Mouse (Mus musculus): Measurements from ENCODE around the gene Aim2.

Aim2 gene

DNA sequence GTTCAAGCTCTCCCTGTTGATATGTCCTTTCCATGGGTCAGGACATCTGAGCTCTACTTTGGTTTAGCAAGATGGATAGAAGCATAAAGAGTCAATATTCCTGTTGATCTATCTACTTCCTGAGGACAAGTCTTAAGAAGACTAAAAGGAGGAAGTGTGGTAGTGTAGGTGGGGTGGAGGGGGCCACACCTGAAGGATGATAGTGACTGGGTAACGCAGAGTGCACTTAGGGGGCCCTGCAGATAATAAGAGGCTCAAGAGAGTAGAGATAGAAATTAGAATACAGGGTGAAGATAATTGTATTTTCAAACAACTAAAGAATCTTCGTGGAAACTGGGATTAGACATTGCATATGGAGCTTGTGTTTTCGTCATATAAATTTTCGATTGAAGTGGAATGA, 5.6 kb upstream of the Aim2 start:
- DNase-seq (ENCODE audit: low read depth, low spot score) = no peak

DNA sequence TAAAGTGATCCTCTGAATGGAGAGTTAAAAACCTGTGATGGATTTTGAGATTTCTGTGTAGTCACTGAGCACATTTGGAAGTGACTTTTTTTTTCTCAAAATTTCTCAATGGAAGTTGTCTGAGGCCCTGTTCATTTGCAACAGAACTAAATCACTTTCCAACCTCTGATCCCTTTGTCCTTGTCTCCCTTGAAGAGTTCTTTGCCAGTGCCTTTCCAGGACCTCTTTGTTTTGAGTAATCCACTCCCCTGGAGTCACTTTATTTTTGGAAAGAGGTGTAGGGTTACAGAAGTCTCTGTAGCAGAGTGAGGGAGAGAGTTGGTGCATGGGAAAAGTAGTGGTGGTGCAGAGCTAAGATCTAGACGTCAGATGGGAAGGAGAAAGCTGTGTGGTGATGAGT, 2.2 kb upstream of the Aim2 start:
- DNase-seq (ENCODE audit: low read depth, low spot score) = no peak

DNA sequence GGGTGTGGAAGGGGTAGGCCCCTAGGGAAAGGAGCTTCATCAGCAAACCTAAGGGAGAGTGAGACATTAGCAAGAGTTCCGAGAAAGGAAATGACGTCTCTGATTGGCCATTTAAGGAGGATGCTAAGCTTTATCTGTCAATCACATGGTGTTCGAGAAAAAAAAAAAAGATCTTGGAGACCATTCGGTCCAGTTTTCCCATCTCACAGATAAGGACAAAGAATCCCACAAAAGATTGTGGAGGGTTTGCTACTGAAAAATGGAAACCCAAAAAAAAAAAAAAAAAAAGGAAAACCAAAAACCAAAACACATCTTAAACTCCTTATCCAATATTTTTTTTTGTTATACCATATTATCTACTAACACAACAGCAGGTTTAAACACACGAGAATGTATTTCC, 1.5 kb upstream of the Aim2 start:
- no peak for DNase-seq (ENCODE audit: low read depth, low spot score)

GRCm38 (mm10) chr1:173349946-173350345, 733 bp upstream of the Aim2 start:
- DNase-seq (ENCODE audit: low read depth, low spot score) = peak; percentile 89

GRCm38 (mm10) chr1:173355107-173355846, 4.6 kb downstream of the Aim2 start:
- DNase-seq (ENCODE audit: low read depth, low spot score) = no peak

- DNase-seq (ENCODE audit: low read depth, low spot score) = no peak
Observed at GRCm38 (mm10) chr1:173356699-173357098, 6.0 kb downstream of the Aim2 start.

DNA sequence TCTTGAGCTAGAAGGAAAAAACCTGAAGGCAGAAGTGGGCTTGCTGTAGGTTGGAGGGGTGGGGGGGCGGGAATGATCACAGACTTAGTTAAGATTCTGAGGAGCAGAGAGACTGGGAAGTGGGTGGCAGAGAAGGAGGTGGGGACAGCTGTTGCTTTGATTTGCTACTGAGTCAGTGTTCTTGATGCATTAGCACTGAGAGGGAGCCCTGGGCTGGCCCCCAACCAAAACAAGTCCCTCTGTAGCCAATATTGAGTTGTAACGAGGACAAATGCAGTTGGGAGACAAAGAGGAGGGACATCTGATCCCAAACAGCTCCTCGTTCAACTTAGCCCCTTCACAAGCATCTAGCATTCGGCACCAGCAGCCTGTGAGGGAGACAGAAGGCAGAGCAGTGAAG, 7.1 kb downstream of the Aim2 start:
- no peak for DNase-seq (ENCODE audit: low read depth, low spot score)

- no peak for DNase-seq (ENCODE audit: low read depth, low spot score)
Observed at GRCm38 (mm10) chr1:173359590-173360290, 9.1 kb downstream of the Aim2 start.

DNA sequence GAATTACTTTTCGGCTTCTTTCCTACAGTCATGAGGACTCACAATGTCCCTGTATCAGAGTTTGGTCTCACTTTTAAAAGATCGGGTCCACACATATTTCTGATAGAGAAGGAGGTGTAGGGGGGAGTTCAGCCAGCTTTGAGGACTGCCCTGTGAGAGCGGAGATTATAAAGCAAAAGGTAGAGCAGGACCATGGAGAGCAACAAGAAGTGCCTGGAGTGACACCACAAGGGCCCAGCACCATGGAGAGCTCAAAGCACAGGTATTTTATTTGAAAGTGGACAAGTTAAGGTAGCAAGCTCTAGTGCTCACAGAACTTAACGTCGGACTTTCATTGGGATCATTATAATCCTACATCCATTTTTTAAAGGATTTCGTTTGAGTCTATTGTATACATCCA, 11.0 kb downstream of the Aim2 start:
- DNase-seq (ENCODE audit: low read depth, low spot score) = peak; percentile 85

- DNase-seq (ENCODE audit: low read depth, low spot score) = no peak
Observed at GRCm38 (mm10) chr1:173363436-173363835, 12.8 kb downstream of the Aim2 start.

DNA sequence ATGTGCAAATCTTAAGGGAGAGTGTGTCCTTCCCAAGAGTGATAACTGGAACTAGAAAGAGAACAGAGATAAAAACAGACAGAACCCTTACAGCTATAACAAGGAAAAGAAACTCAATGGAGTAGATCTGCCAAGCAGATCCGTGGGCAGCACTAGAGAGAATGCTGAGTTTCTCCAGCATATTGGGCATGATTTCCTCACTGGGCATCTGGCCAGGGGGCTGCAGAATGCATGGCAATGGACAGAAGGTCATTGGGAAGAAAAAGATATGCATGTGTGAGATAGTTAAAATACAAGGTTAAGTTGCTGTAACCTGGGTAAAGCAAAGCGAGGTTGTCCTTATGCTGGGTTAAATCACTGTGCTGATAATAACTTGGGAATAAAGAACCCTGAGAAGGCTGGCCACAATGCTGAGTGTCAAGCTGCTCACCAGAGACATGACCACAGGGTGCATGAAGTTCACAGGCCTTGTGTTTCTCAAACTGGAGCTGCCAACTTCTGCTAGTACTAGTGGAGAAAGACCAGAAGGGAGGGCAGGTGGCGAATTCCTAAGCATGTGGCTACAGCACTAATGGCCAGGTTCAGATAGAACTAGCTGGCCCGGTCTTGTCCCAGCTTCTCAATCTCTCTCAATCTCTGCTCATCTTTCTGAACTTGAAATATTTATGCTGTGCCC, 13.6 kb downstream of the Aim2 start:
- no peak for DNase-seq (ENCODE audit: low read depth, low spot score)

DNA sequence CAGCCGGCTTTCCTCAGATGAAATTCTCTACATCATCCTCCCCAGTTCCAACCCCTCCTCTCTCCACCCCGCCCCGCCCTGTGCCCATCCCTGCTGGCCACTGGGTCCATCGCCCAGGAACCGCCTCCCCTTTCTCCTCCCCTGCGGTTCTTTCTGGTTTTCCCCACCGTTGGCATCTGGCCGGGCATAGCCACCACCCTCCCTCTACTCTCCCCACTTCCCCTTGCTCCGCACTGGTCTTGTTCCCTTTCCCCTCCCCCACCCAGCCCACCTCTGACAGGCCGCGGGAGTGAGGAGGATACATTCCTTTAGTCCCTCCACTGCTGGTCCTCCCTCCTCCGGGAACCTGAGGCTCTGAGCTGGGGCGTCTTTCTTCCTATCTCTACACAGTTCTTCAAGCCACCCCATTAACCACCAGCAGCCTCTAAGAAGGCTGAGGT, 15.3 kb downstream of the Aim2 start:
- no peak for DNase-seq (ENCODE audit: low read depth, low spot score)

DNA sequence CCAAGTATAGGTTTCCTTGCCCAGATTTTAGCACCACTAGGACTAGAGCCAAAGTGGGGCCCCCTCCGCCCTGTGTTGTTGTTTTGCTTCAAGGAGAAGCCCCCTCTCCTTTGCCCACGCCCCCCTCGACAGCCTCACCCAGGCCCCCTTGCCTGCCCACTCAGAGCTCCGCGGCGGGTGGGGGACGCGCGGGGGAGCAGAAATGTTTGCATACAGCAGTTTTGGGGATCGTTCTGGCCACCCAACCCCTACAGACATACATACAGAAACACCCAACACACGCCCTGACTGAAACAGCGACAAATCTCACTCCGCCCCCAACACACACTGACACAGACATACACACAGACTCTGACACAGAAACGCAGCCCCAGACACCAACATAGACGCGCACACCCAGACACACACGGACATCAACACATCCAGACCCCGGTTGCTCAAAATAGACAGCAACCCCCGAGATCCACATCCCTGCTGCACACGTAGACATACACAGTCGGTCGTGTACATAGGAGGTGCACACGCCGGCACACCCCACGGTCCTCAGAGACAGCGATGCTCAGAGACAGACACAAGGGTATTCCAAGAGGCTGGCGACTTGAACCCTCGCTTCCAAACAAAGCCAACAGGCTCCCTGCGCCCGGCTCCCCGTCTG, 16.1 kb downstream of the Aim2 start:
- no peak for DNase-seq (ENCODE audit: low read depth, low spot score)

GRCm38 (mm10) chr1:173367356-173368046, 16.8 kb downstream of the Aim2 start, which contains the start of gene Cadm3:
Gene Cadm3 (minus strand): TSS chr1:173367695.
- DNase-seq (ENCODE audit: low read depth, low spot score) = no peak

DNA sequence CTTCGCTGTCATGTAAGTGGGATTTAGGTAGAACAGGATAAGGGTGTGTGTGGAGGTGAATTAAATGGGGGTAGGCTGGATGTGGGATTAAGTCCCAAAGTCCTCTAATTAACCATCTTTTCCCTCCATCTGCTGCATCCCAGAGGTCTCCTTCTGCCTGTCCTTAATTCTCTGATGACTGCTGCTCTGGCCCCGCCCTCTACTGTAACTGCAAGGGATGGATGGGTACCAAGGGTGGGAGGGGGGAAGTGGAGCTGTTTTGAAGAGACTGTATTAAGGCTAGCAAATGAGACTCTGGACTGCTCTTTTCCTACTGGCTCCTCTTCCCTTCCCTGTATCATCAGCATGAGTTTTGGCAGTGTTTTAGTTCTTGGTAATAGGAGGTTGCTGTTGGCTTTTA, 18.9 kb downstream of the Aim2 start:
- DNase-seq (ENCODE audit: low read depth, low spot score) = no peak

- no peak for DNase-seq (ENCODE audit: low read depth, low spot score)
Observed at GRCm38 (mm10) chr1:173370456-173370855, 19.8 kb downstream of the Aim2 start.

DNA sequence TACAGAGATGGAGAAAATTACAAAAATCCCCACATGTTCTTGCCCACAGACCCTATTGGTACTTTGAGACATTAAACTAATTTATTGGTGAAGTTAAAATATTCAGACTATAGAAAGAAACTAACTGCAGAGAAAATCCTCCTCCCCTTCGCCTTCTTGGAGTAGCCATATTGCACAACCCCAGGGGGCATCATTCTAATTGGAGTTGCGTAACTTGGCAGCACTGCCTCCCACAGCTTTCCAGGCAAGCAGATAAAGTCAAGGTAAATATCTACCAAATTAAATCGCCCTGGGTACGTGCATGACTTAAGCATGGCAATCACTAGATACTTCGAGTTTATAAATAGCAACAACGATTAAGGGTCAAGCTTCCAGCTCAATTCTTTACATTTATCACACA, 20.9 kb downstream of the Aim2 start:
- DNase-seq (ENCODE audit: low read depth, low spot score) = no peak

DNA sequence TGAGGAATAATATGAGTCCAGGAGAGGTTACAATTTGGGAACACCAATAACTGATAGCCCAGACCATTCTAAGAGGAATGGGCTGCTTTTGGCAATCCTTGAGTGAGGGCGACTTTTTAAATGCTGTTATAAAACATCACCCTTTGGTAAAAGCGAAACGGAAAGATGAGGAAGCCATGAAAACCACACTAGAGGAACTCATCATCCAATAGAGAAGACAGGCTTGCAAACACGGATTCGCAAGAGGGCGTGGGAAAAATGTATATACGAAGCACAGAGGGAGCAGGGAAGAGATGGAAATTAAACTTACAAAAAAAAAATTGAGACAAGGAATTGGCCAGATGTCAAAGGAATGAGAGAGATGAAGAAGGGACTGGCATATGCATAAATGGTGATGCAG, 23.3 kb downstream of the Aim2 start:
- DNase-seq (ENCODE audit: low read depth, low spot score) = no peak

DNA sequence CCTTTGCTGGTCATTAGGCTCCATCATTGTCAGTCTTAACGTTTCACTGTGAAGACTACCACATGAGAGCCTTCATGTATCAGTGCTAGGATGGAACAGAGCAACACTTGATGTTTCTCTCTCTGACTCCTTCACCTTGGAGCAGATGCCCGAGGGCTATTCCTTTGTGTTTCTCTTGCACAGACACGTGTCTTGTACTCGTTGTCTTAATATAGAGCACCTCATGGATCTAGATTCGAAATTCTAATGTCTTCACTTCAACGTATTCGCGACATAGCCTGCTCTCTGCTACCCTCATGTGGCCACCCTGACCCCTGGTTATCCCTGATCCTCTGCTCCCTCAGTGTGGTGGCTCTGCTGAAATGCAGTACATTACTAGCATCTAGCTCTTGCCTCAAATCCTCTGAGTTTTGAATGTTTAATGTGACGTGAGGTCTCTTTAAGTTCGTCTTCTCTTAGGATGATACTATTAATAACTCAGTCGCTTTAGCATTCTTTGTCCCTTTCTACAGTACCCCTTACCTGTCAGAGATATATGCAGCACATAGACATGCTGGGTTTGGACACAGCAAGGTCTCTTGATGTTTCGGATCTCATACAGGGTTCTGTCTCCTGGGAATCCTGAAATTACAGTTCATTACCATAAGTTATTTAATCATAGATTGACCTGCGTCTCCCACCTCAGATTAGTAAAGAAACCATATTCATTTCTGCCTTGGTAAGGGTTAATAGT, 26.9 kb downstream of the Aim2 start:
- DNase-seq (ENCODE audit: low read depth, low spot score) = peak; percentile 31

- DNase-seq (ENCODE audit: low read depth, low spot score) = no peak
Observed at GRCm38 (mm10) chr1:173381436-173381835, 30.8 kb downstream of the Aim2 start.

DNA sequence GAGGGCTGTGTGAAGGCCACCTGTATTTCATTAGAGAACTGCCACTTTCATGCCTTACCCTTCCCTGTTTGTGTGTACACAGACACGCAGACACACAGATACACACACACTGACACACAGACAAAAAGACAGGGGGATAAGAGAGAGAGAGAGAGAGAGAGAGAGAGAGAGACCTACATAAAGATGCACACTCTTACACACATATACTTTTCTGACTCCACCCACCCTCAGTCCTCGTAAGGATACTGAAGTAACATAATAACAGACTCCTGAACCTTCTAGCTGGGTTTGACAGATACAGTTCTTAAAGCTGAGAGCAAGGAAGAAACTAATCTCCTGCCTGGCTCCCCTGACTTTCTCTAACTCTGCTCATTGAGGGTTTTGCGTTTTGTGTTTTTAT, 38.8 kb downstream of the Aim2 start:
- DNase-seq (ENCODE audit: low read depth, low spot score) = no peak

Data from forelimb bud, embryonic 11.5 days (tissue).